Mouse (Mus musculus): ENCODE data around the gene Slc26a5. TPM values are rescaled to one million over a fixed set of nuclear protein-coding genes. Genes with fewer than 3 reads are reported as not detected.

Slc26a5 gene
- polyA plus RNA-seq, 1 experiment from 2014 or later = 0.13 TPM

DNA sequence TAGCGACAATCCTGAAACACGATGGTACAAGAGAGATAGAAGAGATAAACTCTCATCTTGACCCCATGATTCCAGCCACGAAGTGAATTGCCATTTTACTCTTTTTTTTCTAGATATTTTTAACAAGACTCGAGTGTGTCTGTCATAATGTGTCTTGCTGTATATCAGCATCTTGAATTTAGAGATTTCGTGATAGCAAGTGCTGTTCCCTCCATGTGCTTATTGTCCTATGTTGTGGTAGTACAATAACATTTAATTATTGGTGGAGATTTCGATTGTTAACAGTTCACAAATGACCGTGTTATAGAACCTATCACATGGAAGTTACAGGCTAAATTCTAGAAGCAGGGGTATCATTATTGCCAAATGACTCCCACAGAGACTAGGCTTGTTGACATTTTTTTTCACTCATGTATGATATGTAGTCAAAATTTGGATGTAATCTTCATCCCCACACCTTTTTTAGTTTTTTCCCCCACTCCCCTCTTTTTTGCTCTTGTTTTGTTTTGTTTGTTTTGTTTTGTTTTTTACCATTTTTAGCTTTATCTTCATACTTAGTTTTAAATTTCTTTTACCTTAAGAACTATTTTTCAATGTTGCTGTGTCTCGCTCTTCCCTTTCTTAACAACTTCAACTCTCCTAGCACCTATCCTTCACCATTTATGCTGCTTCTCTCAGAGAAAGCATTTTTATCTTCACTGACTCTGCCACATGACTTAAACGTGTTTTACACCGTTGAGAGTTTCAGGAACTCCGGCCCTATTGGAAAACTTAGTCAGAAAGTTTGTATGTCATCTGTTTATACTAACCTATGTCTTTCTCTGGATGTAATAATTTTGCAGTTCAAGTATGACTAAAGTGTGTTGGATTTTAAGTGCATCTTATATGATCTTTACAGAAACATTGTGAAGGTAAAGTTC is 78.0 kb downstream of the Slc26a5 start:
- Histone ChIP-seq H3K4me1 (ENCODE audit: control insufficient read depth, insufficient read depth, low read length) (no peaks in the 10 kb centered on the region; the same call in 1 of the 2 replicates), H3K4me3 (ENCODE audit: low read length) (peak overlapping the region; percentile 96), H3K9me3 (ENCODE audit: control insufficient read depth, low read length) (no peaks in the 10 kb centered on the region), H3K27ac (ENCODE audit: low read length) (no peak overlapping the region), H3K9ac (ENCODE audit: low read depth, low read length) (peak overlapping the region; percentile 94), H3K36me3 (ENCODE audit: control insufficient read depth, insufficient read depth, low read length) (no peaks in the 10 kb centered on the region), H3K27me3 (replicated peaks; ENCODE audit: control insufficient read depth, insufficient read depth, low read length) (no peaks in the 10 kb centered on the region), H3K4me2 (ENCODE audit: low read depth, low read length) (peak overlapping the region; percentile 63)
- no peak for ATAC-seq
- WGBS = 33% methylated on average over 11 of the region's 11 CpGs

DNA sequence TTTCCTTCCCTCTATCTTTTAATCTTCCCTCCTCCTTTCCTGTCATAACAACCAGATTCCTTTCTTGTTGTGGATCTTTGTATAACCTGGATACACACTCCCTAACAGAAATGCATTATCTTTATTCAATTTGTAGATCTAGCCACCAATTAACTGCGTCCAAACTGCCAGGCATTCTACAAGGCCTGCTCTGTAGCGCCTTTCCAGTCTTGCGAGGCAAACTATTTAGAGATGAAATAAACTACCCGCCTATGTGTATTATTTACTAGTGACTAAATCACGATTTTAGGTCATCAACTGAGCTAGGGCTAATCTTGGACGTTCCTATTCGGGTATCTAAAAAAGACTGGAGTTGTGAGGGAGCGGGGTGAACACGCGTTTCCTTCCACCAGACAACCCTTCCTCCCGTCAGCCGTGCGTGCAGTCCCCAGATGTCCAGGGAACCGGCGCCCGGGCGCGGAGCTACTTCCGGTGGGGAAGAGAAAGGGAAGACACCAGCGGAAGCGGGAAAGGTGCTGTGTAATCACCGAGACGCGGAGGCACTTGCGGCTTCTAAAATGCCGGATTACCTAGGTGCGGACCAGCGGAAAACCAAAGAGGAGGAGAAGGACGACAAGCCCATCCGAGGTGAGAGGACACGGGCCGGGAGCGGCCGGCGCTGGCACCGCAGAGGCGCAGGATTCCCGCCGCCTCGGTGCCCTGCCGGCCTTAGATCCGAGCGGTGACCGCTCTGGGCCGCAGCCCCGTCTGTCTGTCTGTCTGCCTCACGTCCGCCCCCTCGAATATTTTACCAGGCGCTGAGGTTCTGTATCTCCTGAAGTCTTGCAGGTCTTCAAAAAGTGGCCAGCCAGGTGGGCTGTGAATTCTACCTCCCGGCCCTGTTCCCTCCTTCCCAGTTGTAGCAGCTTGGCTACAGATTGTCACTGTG is 78.9 kb downstream of the Slc26a5 start:
- Histone ChIP-seq H3K9me3 (ENCODE audit: control insufficient read depth, low read length) (no peaks in the 10 kb centered on the region), H3K9ac (ENCODE audit: low read depth, low read length) (peak overlapping the region; percentile 94), H3K27ac (ENCODE audit: low read length) (peak overlapping the region; percentile 62), H3K27me3 (replicated peaks; ENCODE audit: control insufficient read depth, insufficient read depth, low read length) (no peaks in the 10 kb centered on the region), H3K4me2 (ENCODE audit: low read depth, low read length) (peak overlapping the region; percentile 67), H3K4me1 (ENCODE audit: control insufficient read depth, insufficient read depth, low read length) (no peaks in the 10 kb centered on the region; the same call in 1 of the 2 replicates), H3K4me3 (ENCODE audit: low read length) (peak overlapping the region; percentile 96), H3K36me3 (ENCODE audit: control insufficient read depth, insufficient read depth, low read length) (0 out of 2 replicates have a peak, but pooled peaks cover 3% of the 10 kb centered on the region)
- 2% methylated on average over 51 of the region's 51 CpGs for WGBS
- ATAC-seq = peak; percentile 88

DNA sequence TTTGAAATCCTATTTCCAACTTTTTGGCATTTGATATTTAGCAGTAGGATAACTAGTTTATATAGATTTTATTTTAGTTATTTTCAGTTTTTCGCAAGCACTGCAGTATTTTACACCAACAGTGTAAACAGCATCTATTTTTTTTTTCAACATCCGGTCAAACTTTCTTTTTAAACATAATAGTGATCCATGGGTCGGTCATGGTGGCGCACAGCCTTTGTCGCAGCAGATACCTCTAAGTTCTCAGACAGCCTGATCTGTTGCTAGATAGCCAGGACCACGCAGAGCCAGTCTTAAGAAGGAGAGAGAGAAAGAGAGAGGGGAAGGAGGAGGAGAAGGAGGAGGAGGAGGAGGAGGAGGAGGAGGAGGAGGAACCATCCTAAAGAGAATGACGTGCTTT is 79.6 kb downstream of the Slc26a5 start:
- Histone ChIP-seq H3K4me3 (ENCODE audit: low read length) (no peak overlapping the region), H3K36me3 (ENCODE audit: control insufficient read depth, insufficient read depth, low read length) (0 out of 2 replicates have a peak, but pooled peaks cover 3% of the 10 kb centered on the region), H3K9me3 (ENCODE audit: control insufficient read depth, low read length) (no peaks in the 10 kb centered on the region), H3K27me3 (replicated peaks; ENCODE audit: control insufficient read depth, insufficient read depth, low read length) (no peaks in the 10 kb centered on the region), H3K27ac (ENCODE audit: low read length) (no peak overlapping the region), H3K9ac (ENCODE audit: low read depth, low read length) (no peak overlapping the region), H3K4me2 (ENCODE audit: low read depth, low read length) (peak overlapping the region; percentile 67; the same call in 1 of the 2 replicates), H3K4me1 (ENCODE audit: control insufficient read depth, insufficient read depth, low read length) (no peaks in the 10 kb centered on the region; the same call in 1 of the 2 replicates)
- 79% methylated on average over 7 of the region's 7 CpGs for WGBS
- no peak for ATAC-seq

GRCm38 (mm10) chr5:21785053-21785452 is 80.4 kb downstream of the Slc26a5 start, which contains the start of the genes Dnajc2 and Psmc2:
Dnajc2 (minus strand) TSS chr5:21785251.
Psmc2 (plus strand) TSS chr5:21785283.
- peaks cover 3% of the 10 kb centered on the region; the same call in 1 of the 2 replicates for H3K36me3 ChIP-seq (ENCODE audit: control insufficient read depth, insufficient read depth, low read length)
- H3K9me3 ChIP-seq (ENCODE audit: control insufficient read depth, low read length) = no peaks in the 10 kb centered on the region
- under 1% methylated on average over 37 of the region's 37 CpGs for WGBS
- H3K27ac ChIP-seq (ENCODE audit: low read length) = peak within 1 kb of the TSS; percentile 66
- peak within 1 kb of the TSS; percentile 89 for H3K9ac ChIP-seq (ENCODE audit: low read depth, low read length)
- peak; percentile 93 for ATAC-seq
- no peaks in the 10 kb centered on the region; the same call in 1 of the 2 replicates for H3K4me1 ChIP-seq (ENCODE audit: control insufficient read depth, insufficient read depth, low read length)
- H3K27me3 ChIP-seq (replicated peaks; ENCODE audit: control insufficient read depth, insufficient read depth, low read length) = no peaks in the 10 kb centered on the region
- H3K4me3 ChIP-seq (ENCODE audit: low read length) = peak within 1 kb of the TSS; percentile 96
- H3K4me2 ChIP-seq (ENCODE audit: low read depth, low read length) = peak within 1 kb of the TSS; percentile 69

- H3K4me1 ChIP-seq (ENCODE audit: control insufficient read depth, insufficient read depth, low read length) = no peaks in the 10 kb centered on the region; the same call in 1 of the 2 replicates
- peak overlapping the region; percentile 89 for H3K9ac ChIP-seq (ENCODE audit: low read depth, low read length)
- ATAC-seq = peak; percentile 43
- peak overlapping the region; percentile 66 for H3K27ac ChIP-seq (ENCODE audit: low read length)
- H3K36me3 ChIP-seq (ENCODE audit: control insufficient read depth, insufficient read depth, low read length) = peaks cover 3% of the 10 kb centered on the region; the same call in 1 of the 2 replicates
- H3K4me2 ChIP-seq (ENCODE audit: low read depth, low read length) = peak overlapping the region; percentile 69
- no peaks in the 10 kb centered on the region for H3K27me3 ChIP-seq (replicated peaks; ENCODE audit: control insufficient read depth, insufficient read depth, low read length)
- WGBS = under 1% methylated on average over 51 of the region's 51 CpGs
- peak overlapping the region; percentile 96 for H3K4me3 ChIP-seq (ENCODE audit: low read length)
- no peaks in the 10 kb centered on the region for H3K9me3 ChIP-seq (ENCODE audit: control insufficient read depth, low read length)
Observed at GRCm38 (mm10) chr5:21784161-21785052, 81.0 kb downstream of the Slc26a5 start.

DNA sequence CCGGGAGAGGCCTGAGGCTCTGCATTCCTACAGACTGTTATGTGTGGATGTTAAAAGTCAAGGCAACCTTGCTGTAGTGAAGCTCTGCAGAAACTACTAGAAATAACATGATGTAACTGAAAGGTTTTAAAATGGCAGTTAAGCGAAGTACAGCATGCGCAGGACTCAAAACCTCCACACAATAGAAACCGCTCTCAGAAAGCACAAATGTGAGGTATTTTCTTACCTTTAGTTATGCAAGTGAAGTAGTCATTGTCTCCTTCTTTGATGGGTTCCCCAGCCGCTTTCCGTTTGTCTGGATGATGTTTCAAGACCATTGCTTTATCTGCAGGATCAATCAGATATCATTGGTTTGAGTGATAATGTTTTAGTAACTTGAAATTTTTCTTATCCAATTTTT is 88.9 kb downstream of the Slc26a5 start:
- Histone ChIP-seq H3K4me3 (ENCODE audit: low read length) (no peak overlapping the region), H3K36me3 (ENCODE audit: control insufficient read depth, insufficient read depth, low read length) (peaks cover 14% of the 10 kb centered on the region), H3K9me3 (ENCODE audit: control insufficient read depth, low read length) (no peaks in the 10 kb centered on the region), H3K4me2 (ENCODE audit: low read depth, low read length) (no peak overlapping the region), H3K27me3 (replicated peaks; ENCODE audit: control insufficient read depth, insufficient read depth, low read length) (no peaks in the 10 kb centered on the region), H3K27ac (ENCODE audit: low read length) (no peak overlapping the region), H3K4me1 (ENCODE audit: control insufficient read depth, insufficient read depth, low read length) (no peaks in the 10 kb centered on the region), H3K9ac (ENCODE audit: low read depth, low read length) (no peak overlapping the region)
- 91% methylated on average over 6 of the region's 6 CpGs for WGBS
- ATAC-seq = no peak

DNA sequence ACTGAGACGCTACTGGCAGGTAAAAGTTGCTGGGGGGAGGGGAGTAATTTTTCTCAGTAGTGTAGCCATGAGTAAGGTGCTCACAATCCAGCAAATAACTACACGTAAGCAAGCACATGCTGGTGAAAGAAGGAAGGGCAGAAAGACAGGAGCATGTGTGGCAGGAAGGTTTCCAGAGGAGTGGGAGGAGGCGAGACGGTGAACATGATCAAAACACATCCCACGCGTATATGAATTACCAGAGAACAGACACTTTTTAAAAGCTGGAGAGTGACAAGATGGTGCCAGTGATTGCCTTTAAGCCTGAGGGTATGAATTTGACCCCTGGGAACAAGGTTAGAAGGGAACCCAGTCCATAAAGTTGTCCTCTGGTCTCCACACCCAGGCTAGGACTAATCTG is 95.6 kb downstream of the Slc26a5 start:
- Histone ChIP-seq H3K36me3 (ENCODE audit: control insufficient read depth, insufficient read depth, low read length) (peaks cover 12% of the 10 kb centered on the region; the same call in 1 of the 2 replicates), H3K4me1 (ENCODE audit: control insufficient read depth, insufficient read depth, low read length) (no peaks in the 10 kb centered on the region), H3K4me3 (ENCODE audit: low read length) (no peak overlapping the region), H3K27ac (ENCODE audit: low read length) (no peak overlapping the region), H3K9ac (ENCODE audit: low read depth, low read length) (no peak overlapping the region), H3K27me3 (replicated peaks; ENCODE audit: control insufficient read depth, insufficient read depth, low read length) (no peaks in the 10 kb centered on the region), H3K4me2 (ENCODE audit: low read depth, low read length) (no peak overlapping the region), H3K9me3 (ENCODE audit: control insufficient read depth, low read length) (no peaks in the 10 kb centered on the region)
- 92% methylated on average over 6 of the region's 6 CpGs for WGBS
- ATAC-seq = no peak

DNA sequence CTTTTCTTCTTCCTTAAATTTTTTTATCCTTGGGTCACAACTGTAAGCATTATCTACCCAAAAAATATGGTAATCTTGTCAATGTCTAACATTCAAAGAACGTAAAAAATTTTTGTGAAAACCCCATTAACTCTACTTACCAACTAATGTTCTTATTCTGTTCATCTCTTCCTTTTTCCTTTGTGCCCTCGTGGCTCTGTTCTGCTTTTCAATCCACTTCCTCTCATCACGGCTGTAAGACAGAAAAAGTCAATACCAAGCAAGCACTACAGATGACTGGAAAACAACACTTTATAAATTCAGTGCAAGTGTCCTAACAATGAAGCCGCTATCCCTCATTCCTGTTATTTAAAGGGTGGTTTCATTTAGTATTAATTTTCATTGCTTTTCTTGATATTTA is 96.9 kb downstream of the Slc26a5 start:
- no peaks in the 10 kb centered on the region for H3K9me3 ChIP-seq (ENCODE audit: control insufficient read depth, low read length)
- no peaks in the 10 kb centered on the region for H3K27me3 ChIP-seq (replicated peaks; ENCODE audit: control insufficient read depth, insufficient read depth, low read length)
- no peak overlapping the region for H3K9ac ChIP-seq (ENCODE audit: low read depth, low read length)
- H3K4me2 ChIP-seq (ENCODE audit: low read depth, low read length) = no peak overlapping the region
- no peak overlapping the region for H3K4me3 ChIP-seq (ENCODE audit: low read length)
- no peak for ATAC-seq
- WGBS = 85% methylated on average over 4 of the region's 4 CpGs
- no peak overlapping the region for H3K27ac ChIP-seq (ENCODE audit: low read length)
- H3K4me1 ChIP-seq (ENCODE audit: control insufficient read depth, insufficient read depth, low read length) = no peaks in the 10 kb centered on the region
- peaks cover 9% of the 10 kb centered on the region for H3K36me3 ChIP-seq (ENCODE audit: control insufficient read depth, insufficient read depth, low read length)
